Mouse (Mus musculus) midbrain, postnatal 0 days (tissue): ENCODE measurements at regions not wholly inside any gene's neighbourhood (a gene's known extent, or its start where the extent isn't known, plus 50 kb on each side); places are given as distances from the start of the nearest gene placed in this dataset.

ENCODE experiments used
- ATAC-seq: fragments of 200-750 bp; cut with Nextera tagmentation; 2 replicates; pipeline ENCODE4 v1.8.0; 2017; ENCODE audit warnings: moderate number of reproducible peaks, mild to moderate bottlenecking, moderate TSS enrichment, moderate library complexity; ENCODE audit not compliant: low FRiP score
- DNase-seq: peaks from one replicate; pipeline ENCODE4 v3.0.0-alpha.2; 2015; ENCODE audit warnings: low spot score
- H3K27ac ChIP-seq: fragments of 300-500 bp; sonication (generic); 2 replicates; pipeline ENCODE4 v1.5.1; 2014; ENCODE audit warnings: low read depth, mild to moderate bottlenecking, low read length, mixed read lengths
- H3K27me3 ChIP-seq: fragments of 300-500 bp; sonication (generic); 2 replicates; pipeline ENCODE4 v1.6.1; 2014; ENCODE audit warnings: low read length, control low read depth, mixed read lengths; ENCODE audit not compliant: insufficient read depth
- H3K36me3 ChIP-seq: fragments of 300-500 bp; sonication (generic); 2 replicates; pipeline ENCODE4 v1.6.1; 2014; ENCODE audit warnings: low read length, control low read depth, mixed read lengths; ENCODE audit not compliant: insufficient read depth
- H3K4me1 ChIP-seq: fragments of 300-500 bp; sonication (generic); 2 replicates; pipeline ENCODE4 v1.6.1; 2014; ENCODE audit warnings: mild to moderate bottlenecking, control low read depth, antibody characterized with exemption, low read length, mixed read lengths; ENCODE audit not compliant: insufficient read depth
- H3K4me2 ChIP-seq: fragments of 300-500 bp; sonication (generic); 2 replicates; pipeline ENCODE4 v1.6.1; 2014; ENCODE audit warnings: low read depth, mild to moderate bottlenecking, low read length, mixed read lengths; ENCODE audit not compliant: poor library complexity, severe bottlenecking
- H3K4me3 ChIP-seq: fragments of 300-500 bp; sonication (generic); 2 replicates; pipeline ENCODE4 v1.5.1; 2014; ENCODE audit warnings: low read depth, mild to moderate bottlenecking, low read length, moderate library complexity
- H3K9ac ChIP-seq: fragments of 300-500 bp; sonication (generic); replicated peaks from 2 replicates; pipeline ENCODE4 v1.6.1; 2014; ENCODE audit warnings: mild to moderate bottlenecking, low read length, moderate library complexity, mixed read lengths; ENCODE audit not compliant: poor library complexity, severe bottlenecking
- H3K9me3 ChIP-seq: fragments of 300-500 bp; sonication (generic); 2 replicates; pipeline ENCODE4 v1.6.1; 2016; ENCODE audit warnings: low read length, control low read depth
- CTCF ChIP-seq: IDR thresholded peaks from 2 replicates; pipeline ENCODE4 v1.5.1; 2016; ENCODE audit warnings: antibody characterized with exemption, mild to moderate bottlenecking
- WGBS: fragments of 180-500 bp; shearing (Covaris S2); extraction: QIAGEN DNeasy Blood & Tissue Kit; methylation state at CpG from one replicate; pipeline ENCODE4 v1.1.7; 2014; 5-methylcytosine and 5-hydroxymethylcytosine counted together

GRCm38 (mm10) chr3:157371509-157371908, 162.5 kb upstream of the Zranb2 start:
- Histone ChIP-seq H3K9me3 (no peaks in the 10 kb centered on the region), H3K4me3 (no peak overlapping the region), H3K27me3 (no peaks in the 10 kb centered on the region), H3K4me2 (no peak overlapping the region), H3K36me3 (no peaks in the 10 kb centered on the region), H3K9ac (no peak overlapping the region), H3K27ac (no peak overlapping the region), H3K4me1 (no peaks in the 10 kb centered on the region)
- no peak for ATAC-seq
- 80% methylated on average over 3 of the region's 3 CpGs for WGBS
- no peak for TF ChIP-seq CTCF
- no peak for DNase-seq

GRCm38 (mm10) chr3:157373333-157373732, 160.6 kb upstream of the Zranb2 start:
- WGBS = 70% methylated on average over 1 of the region's 1 CpGs

GRCm38 (mm10) chr3:157374178-157374577, 159.8 kb upstream of the Zranb2 start:
- ATAC-seq = no peak
- Histone ChIP-seq H3K9me3 (no peaks in the 10 kb centered on the region), H3K9ac (no peak overlapping the region), H3K4me1 (no peaks in the 10 kb centered on the region), H3K36me3 (no peaks in the 10 kb centered on the region), H3K4me3 (no peak overlapping the region), H3K4me2 (no peak overlapping the region), H3K27ac (no peak overlapping the region), H3K27me3 (no peaks in the 10 kb centered on the region)
- no peak for DNase-seq
- 67% methylated on average over 1 of the region's 1 CpGs for WGBS
- no peak for TF ChIP-seq CTCF

More at GRCm38 (mm10) chr3:157373333-157373732, 160.6 kb upstream of the Zranb2 start:
- ATAC-seq (no peak), DNase-seq (no peak)
- no peaks in the 10 kb centered on the region for H3K27me3 ChIP-seq
- H3K36me3 ChIP-seq = no peaks in the 10 kb centered on the region
- TF ChIP-seq CTCF = no peak
- no peak overlapping the region for H3K4me3 ChIP-seq
- H3K9ac ChIP-seq = no peak overlapping the region
- H3K4me1 ChIP-seq = no peaks in the 10 kb centered on the region
- H3K9me3 ChIP-seq = no peaks in the 10 kb centered on the region
- H3K4me2 ChIP-seq = no peak overlapping the region
- no peak overlapping the region for H3K27ac ChIP-seq

GRCm38 (mm10) chr3:157377531-157377930, 156.4 kb upstream of the Zranb2 start:
- no peak for TF ChIP-seq CTCF
- no peak overlapping the region for H3K4me3 ChIP-seq
- H3K4me1 ChIP-seq = no peaks in the 10 kb centered on the region
- DNase-seq (no peak), ATAC-seq (no peak)
- no peaks in the 10 kb centered on the region for H3K36me3 ChIP-seq
- H3K4me2 ChIP-seq = no peak overlapping the region
- H3K27me3 ChIP-seq = no peaks in the 10 kb centered on the region
- 93% methylated on average over 8 of the region's 8 CpGs for WGBS
- H3K9me3 ChIP-seq = no peaks in the 10 kb centered on the region
- no peak overlapping the region for H3K9ac ChIP-seq
- H3K27ac ChIP-seq = no peak overlapping the region

- DNase-seq (peak; percentile 8), ATAC-seq (no peak)
- 84% methylated on average over 7 of the region's 7 CpGs for WGBS
Observed at GRCm38 (mm10) chr3:157378127-157378526, 155.8 kb upstream of the Zranb2 start.

GRCm38 (mm10) chr3:157391835-157392234, 142.1 kb upstream of the Zranb2 start:
- Histone ChIP-seq H3K27ac (no peak overlapping the region), H3K27me3 (no peaks in the 10 kb centered on the region), H3K9ac (no peak overlapping the region), H3K4me2 (no peak overlapping the region), H3K36me3 (no peaks in the 10 kb centered on the region), H3K4me1 (no peaks in the 10 kb centered on the region), H3K9me3 (no peaks in the 10 kb centered on the region), H3K4me3 (no peak overlapping the region)
- WGBS = 85% methylated on average over 1 of the region's 1 CpGs
- no peak for ATAC-seq
- no peak for TF ChIP-seq CTCF
- no peak for DNase-seq

More at GRCm38 (mm10) chr3:157378127-157378526, 155.8 kb upstream of the Zranb2 start:
- H3K27me3 ChIP-seq = no peaks in the 10 kb centered on the region
- no peaks in the 10 kb centered on the region for H3K4me1 ChIP-seq
- H3K9me3 ChIP-seq = no peaks in the 10 kb centered on the region
- no peaks in the 10 kb centered on the region for H3K36me3 ChIP-seq
- no peak overlapping the region for H3K27ac ChIP-seq
- no peak overlapping the region for H3K9ac ChIP-seq
- no peak overlapping the region for H3K4me2 ChIP-seq
- no peak overlapping the region for H3K4me3 ChIP-seq
- no peak for TF ChIP-seq CTCF
